Mouse (Mus musculus): Measurements from ENCODE around the gene Adora3. TPM values are rescaled to one million over a fixed set of nuclear protein-coding genes. Genes with fewer than 3 reads are reported as not detected.

Gene Adora3
- total RNA-seq, 2 experiments from 2014 or later, result 0.62 to 0.95 TPM

DNA sequence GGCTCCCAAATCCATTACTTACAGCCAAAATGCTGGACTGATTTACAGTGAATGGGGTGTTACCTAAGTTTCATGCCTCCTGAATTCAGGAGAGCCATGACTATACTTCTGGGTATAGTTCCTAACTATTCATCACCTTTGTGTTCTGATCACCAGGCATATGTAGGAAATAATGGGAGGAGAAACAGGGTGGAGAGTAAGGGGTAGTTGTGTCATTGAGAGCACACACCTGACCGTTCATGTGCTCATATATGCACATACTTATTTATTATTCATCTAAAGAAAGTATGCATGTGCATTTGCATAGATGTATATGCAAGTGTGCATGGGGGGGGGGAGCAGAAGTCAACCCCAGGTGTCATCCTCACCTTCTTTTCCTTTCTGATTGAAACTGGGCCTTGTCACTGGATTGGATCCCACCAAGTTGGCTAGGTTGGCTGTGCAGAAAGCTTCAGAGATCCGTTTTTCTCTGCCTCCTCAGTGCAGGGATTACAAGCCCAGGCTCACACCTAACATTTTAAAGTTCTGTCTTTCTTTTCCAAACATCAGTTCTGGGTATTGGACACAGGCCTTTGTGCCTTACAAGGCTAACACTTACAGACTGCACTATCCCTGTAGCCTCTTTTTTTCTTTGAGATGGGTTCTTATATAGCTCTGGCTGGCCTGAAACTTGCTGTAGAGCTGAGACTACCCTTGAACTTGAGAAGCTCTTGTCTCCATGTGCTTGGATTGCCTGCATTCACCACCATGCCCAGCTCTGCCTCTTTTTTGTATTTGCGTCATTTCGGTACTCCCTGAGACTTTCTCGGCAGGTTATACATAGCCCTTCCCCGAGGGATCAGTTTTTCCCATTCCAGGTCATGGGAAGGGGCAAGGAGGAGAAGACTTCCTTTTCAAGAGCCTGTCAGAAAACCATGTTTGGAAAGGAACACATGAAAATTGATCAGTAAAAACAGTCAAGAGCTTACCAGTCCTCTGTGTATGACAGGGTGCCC, 3.1 kb downstream of the Adora3 start:
- DNase-seq (ENCODE audit: low spot score in 2 of 2), result no peak

DNA sequence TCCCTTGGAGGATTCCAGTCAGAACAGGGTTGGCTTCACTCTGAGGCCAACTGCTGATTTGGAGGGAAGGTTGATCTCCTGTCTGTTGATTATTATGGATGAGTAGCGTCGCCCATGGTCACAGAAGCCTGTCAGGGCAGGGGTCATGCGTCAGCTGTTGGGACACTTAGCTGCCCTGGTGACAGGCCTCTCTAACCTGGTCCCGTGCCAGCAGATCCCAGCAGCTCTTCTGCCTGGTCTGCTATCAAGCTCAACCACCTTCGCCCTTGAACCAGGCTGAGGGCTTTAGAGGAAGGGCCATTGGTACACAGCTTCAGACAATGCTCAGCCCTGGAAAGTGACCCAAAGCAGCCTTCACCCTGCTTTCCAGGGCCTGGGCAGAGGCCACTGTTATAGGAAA, 5.4 kb downstream of the Adora3 start:
- DNase-seq (ENCODE audit: low spot score in 2 of 2), result no peak

GRCm38 (mm10) chr3:105877252-105877803, 6.7 kb downstream of the Adora3 start:
- DNase-seq (ENCODE audit: low spot score in 2 of 2), result no peak

DNA sequence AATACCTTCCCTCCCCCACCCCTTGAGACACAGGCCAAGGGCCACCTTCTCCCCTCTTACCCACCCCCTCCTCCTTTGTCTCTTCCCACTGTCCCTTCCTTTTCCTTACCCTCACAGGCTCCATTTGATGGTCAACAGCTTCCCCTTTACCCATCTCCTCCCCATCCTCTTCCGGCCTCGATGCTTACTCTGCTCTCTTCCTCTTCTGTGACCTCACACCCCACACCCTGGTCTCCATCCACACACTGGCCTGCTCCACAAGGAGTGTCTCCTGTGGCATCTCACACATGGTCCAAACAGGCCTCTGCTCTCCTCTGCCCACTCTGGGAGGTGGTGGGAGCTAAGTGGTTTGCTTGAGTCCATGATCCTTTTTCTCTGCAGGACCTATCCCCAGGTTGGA, 7.3 kb downstream of the Adora3 start:
- DNase-seq (ENCODE audit: low spot score in 2 of 2), result no peak

GRCm38 (mm10) chr3:105878751-105879150, 8.1 kb downstream of the Adora3 start:
- no peak for DNase-seq (ENCODE audit: low spot score in 2 of 2)

- DNase-seq (ENCODE audit: low spot score in 2 of 2), result no peak
These were observed 9.8 kb downstream of the Adora3 start for GRCm38 (mm10) chr3:105880419-105880818.

- DNase-seq (ENCODE audit: low spot score in 2 of 2), result no peak
These were observed 11.4 kb downstream of the Adora3 start for GRCm38 (mm10) chr3:105882105-105882504.

GRCm38 (mm10) chr3:105883111-105883510, 12.5 kb downstream of the Adora3 start:
- no peak for DNase-seq (ENCODE audit: low spot score in 2 of 2)

DNA sequence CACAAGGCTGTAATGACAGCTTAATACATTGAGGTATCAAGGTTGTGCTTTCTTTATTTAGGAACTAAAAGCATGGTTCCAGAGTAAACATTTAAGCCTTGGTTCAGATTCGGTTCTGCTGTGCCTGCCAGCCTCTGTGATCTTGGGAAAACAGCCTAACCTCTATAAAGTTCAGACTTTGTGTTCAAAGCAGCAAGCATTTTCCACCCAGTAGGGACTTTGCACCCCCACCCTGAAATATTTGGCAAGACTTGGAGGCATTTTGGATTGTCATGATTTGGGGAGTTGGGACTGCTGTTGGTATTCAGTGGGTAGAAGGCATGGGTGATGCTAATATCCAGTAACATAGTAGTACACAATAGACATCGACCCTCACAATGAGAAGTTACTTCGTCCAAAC, 18.3 kb downstream of the Adora3 start:
- DNase-seq (ENCODE audit: low spot score in 2 of 2), result no peak

GRCm38 (mm10) chr3:105890220-105890619, 19.6 kb downstream of the Adora3 start:
- DNase-seq (ENCODE audit: low spot score in 2 of 2), result no peak

DNA sequence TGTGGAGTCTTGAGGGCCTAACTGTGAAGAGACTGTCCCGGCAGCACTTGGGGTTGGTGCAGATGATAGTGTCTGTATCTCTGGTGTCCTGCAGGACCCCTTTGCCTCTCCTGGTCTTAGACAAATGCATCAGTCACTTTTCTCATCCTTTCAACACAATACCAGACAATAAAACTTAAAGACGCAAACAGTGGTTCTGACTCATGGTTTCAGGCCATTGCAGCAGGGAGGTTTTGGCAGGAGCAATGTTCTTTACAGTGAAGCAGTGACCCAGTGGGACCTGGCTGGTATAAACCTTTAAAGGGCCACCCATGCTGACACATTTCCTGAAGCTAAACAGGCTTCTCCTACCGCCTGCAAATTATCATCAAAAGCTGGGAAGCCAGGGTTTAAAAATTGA, 20.5 kb downstream of the Adora3 start:
- DNase-seq (ENCODE audit: low spot score in 2 of 2), result no peak

DNA sequence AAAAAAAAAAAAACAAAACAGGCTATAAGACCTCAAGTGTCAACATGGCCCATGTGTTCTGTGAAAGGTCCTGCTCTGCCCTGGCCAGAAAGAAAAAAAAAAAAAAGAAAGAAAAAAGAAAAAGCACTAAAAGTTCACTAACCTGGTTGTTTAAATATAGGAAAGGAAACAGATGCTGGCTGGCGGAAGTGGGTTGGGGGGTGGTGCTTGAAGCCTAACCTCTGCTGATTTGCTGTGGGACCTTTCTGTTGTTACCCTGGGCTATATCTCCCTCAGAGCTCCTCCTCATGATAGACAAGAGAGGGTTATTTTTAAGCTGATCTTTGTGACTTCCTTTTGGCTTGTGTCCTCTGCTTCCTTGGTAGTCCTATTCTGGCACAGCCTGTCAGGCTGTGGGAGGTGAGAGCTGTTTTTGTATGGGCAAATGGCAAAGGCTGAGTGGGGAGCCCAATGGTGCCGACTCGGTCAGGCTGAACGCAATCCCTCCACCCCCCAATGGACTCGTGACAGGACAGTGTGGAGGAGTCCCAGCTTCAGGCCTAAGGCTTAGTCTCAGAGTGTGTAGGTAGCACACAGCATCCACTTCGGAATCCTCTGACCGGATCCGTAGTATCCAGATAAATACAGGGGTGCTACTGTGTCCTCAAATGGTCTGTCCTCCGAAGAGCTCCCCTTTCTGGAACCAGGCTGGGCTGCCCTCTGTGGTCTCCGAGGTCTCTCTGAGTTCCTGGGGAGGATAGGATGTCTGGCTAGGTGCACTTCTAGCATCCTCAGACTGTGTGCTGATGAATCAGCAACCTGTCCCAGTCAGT, 21.3 kb downstream of the Adora3 start:
- DNase-seq (ENCODE audit: low spot score in 2 of 2), result no peak

GRCm38 (mm10) chr3:105892572-105893495, 22.2 kb downstream of the Adora3 start:
- no peak for DNase-seq (ENCODE audit: low spot score in 2 of 2)

- DNase-seq (ENCODE audit: low spot score in 2 of 2), result no peak
These were observed 23.3 kb downstream of the Adora3 start for GRCm38 (mm10) chr3:105893941-105894391.

- peak; percentile 53 to 62 for DNase-seq (ENCODE audit: low spot score in 2 of 2)
These were observed 24.2 kb downstream of the Adora3 start for GRCm38 (mm10) chr3:105894601-105895592.

GRCm38 (mm10) chr3:105896811-105897210, 26.2 kb downstream of the Adora3 start:
- DNase-seq (ENCODE audit: low spot score in 2 of 2), result no peak

GRCm38 (mm10) chr3:105898325-105898724, 27.7 kb downstream of the Adora3 start:
- no peak for DNase-seq (ENCODE audit: low spot score in 2 of 2)

DNA sequence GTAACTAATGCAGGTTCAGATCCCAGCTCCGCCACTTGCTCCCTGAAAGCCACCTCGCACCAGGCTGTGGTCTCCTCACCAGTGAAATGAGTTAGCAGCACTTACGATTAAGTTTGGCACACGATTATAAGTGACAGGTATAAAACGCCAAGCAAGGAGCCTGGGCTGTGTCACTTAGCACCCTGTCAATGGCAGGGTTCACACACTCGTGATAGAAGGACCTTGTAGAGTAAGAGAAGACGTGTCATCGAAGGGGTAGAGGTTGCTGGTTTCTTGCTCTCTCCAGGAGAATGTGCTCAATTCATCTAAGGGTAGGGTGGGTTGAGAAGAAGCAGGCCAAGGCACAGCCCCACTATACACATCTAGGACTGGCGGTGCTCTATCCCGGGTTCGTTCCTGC, 28.2 kb downstream of the Adora3 start:
- DNase-seq (ENCODE audit: low spot score in 2 of 2), result no peak
